Mouse (Mus musculus): ENCODE results near the gene Slc41a2. TPM values are rescaled to one million over a fixed set of nuclear protein-coding genes. Genes with fewer than 3 reads are reported as not detected.
"Not testable (repeated sequence)": the region's sequence is repeated elsewhere in the genome, so short reads cannot be mapped to it uniquely, and the experiment has no call there.

The Slc41a2 gene
- total RNA-seq (2021), result 1 to 10 TPM; 1.4 to 1.8 TPM
- long read RNA-seq, experiment 1, partial matches to known transcripts, result 0 of 1 reads
- long read RNA-seq, experiment 1, other reads (novel, unspliced or antisense), result 1 of 1 reads
- long read RNA-seq, experiment 2, result 0 reads

DNA sequence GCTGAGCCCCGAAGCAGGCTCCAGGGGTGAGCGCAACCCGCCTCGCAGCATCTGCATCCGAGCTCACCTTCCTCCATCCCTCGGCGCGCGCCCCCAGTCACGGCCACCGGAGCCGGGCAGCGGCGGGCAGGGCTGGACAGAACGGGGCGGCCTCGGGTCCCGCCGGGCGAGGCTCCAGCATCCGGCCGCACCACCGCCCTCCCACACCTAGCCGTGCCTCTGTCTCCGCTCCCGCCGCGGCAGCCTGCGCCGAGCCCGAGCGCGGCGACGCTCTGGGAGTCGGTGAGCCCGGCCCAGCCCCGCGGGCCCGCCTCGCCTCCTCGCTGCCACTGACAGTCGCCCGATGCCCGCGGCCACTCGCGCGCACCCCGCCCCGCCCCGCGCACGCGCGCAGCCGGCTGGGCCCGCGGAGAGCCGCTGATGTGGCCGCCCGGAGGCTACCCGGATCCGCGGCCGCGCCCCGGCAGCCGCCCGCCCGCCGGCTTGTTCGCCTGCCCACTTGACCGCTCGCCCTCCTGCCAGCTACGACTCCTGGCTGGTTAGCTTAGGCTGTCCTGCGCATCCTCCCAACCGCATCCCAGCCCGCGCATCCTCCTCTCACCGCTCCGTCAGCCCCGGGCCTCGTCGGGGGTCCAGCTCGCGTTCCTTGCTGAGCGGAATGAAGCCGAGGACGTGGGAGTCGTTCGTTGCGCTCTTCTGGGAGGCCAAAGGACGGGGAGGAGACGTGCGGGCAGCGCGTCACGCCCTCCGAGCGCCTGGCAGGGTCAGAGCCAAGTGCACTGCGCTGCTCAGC is at the start of gene Slc41a2:
Gene Slc41a2 (minus strand): TSS at position 724 of the 793 bp plus-strand sequence.
- intact Hi-C loops (cut with DNase I; ENCODE audit: low total_unique reads), result no loop called here
- peak; percentile 71 for DNase-seq

DNA sequence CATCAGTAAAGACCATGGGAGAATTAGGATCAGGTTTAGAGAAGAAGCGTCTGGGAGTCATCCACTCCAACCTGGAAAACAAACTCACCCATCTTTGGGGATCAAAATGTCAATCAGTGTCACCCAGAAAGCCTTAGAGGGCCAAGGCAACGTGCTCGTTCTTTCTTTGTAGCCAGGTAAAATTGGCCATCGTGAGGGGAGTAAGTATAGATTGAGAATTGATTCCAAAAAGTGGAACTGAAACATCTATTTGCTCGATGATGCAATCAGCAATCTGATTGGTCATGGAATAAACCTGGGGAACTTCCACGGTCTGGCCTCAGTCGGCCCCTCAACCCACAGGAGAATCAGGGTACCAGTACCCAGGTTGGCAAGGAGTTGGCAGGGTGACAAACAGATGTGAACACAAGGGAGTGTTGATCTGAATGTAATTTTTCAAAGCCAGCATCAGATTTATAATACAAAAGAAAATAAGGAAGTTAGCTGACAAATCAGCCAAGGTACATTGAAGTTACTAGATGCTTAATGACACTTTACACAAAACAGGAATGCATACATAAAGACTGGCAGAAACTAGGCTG is 47.7 kb upstream of the Slc41a2 start:
- no peak for DNase-seq
- intact Hi-C loops (cut with DNase I; ENCODE audit: low total_unique reads), result no loop called here

DNA sequence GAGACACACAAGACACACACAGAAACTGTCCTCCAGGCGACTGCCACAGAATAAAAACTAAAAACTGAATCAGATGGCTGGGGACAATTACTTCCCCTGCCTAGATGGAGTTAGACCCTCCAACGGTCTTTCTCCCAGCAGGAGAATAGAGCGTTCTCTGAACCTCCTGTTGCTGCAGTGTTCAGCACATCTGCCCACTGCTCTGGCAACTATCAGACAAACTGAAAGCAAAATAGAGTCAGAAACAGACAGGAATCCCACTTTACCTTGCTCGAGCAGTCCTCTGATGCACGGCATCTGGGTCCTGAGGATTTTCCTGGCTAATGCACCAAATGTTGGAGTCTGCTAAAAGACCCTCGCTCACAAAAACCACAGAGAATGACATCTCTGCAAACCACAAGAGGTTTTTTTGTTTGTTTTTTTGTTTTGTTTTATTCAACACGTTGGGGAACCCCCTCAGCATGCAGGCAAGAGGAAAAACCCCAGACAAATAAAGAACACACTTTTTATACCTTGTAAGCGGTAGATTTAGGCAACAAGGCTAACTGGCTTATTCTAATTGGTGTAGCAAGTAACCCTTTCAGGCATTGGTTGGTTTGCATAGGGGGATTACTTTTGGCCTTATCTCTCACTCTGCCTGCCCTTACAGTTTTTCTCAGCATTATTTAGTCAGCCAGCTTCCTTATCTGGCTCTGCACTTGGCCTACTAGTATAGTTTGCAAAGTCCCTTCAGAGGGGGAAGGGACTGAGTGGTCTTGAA is 47.0 kb upstream of the Slc41a2 start:
- no peak for DNase-seq
- intact Hi-C loops (cut with DNase I; ENCODE audit: low total_unique reads), result no loop called here

DNA sequence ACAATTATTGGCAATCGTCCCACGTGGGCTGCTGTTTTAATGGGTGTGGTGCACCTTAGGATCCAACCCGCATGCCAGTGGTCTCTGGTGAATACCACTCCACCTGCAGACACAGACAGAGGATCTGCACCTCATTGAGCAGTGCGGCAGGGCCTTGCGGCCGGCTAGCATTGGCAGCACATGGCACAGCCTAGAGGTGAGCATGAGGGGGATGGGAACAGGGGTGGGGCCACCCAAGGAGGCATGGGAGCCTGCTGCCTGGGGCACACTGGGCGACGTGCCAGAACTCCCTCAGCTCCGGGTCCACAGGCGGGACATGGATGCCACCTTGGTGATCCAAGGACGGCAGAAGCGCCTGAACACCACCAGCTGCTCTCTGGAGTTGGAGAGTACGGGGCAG is 46.2 kb upstream of the Slc41a2 start:
- DNase-seq, result no peak
- intact Hi-C loops (cut with DNase I; ENCODE audit: low total_unique reads), result no loop called here

DNA sequence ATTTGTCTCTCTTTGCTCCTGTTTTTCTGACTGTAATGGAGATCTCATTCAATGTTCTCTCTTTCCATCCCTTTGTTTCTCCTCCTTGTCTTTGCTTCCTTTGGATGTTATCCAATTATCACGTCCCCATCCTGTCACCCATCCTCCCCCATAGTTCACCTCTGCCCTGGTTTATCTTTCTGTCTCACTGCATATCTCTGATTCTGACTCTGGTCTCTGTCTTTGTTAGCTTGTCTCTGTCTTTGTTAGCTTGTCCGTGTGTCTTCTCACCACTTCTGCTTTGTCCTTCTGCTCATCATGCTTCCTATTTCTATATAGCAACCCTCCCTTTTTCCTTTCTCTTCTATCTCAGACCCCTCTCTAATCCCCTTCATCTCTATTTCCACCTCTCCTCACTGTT is 45.3 kb upstream of the Slc41a2 start:
- intact Hi-C loops (cut with DNase I; ENCODE audit: low total_unique reads), result no loop called here
- DNase-seq, result no peak

DNA sequence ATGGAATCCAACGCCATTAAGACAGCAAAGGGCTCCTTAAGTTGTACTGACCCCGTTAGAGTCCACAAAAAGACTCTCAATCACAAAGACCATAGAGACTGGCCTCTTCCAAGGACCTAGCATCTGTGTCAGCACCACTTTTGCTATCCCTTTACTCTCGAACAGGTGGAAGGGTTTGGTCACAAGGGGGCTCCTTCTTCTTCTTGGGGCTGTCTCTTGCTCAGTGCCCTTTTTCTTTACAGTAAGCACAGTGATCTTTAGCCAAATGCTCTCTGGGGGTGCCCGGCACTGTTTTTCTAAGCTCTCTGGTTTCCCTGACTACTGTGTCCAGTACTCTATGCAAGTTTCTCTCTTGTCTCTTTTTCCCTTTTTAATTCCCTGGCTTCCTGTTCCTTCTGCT is 44.8 kb upstream of the Slc41a2 start:
- intact Hi-C loops (cut with DNase I; ENCODE audit: low total_unique reads), result no loop called here
- no peak for DNase-seq

DNA sequence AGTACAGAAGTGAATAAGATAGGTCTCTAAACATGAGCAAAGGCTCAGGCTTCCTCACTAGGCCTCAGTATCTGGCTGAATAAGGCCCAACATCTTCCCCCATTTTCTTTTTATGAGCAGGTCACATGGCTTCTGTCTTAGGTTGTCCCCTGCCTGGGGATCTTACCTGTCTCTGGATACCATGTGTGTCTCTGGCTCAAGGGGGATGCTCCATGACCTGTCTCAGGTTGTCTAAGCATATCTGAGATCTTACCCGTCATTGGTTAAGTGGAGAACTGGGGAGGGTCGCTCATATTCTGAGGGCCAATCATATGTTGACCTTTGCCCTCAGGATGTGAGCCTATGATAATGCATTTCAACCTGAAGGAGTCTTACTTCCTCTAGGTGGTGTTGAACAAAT is 42.8 kb upstream of the Slc41a2 start:
- no peak for DNase-seq
- intact Hi-C loops (cut with DNase I; ENCODE audit: low total_unique reads), result no loop called here

DNA sequence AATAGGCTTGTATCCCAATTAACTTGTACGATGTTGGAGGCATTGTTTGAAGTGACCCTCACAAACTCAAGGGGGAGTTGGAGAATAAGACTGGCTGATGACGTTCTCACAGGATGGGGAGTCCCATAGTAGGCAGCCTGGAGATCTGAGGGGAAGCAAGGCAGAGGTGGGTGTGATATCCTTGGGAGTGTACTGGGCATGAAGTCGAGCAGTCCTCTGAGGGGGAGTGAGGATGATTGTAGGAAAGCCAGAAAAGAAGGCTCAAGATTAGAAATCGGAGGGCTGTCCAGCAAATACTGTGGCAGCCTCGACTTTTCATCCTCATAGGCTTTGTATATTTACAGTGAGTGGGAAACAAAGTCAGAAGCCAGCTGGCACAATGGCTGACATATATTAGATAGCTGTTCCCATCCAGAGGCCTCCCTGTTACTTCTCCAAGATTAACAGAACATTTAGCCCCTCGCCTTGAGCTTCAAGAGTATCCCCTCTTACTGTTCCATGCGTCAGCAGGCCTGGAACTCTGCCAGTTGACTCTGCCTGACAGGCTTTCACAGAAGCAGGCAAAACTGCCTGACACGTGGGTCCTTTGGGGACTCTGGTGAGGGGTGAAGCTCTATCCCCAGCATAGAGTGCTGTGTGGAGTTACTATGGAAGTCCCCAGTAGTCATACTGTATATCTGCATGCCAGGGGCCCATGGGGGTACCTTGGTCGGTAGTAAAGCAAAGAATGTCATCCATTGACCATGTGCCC is 40.6 kb upstream of the Slc41a2 start:
- DNase-seq, result no peak
- intact Hi-C loops (cut with DNase I; ENCODE audit: low total_unique reads), result no loop called here

DNA sequence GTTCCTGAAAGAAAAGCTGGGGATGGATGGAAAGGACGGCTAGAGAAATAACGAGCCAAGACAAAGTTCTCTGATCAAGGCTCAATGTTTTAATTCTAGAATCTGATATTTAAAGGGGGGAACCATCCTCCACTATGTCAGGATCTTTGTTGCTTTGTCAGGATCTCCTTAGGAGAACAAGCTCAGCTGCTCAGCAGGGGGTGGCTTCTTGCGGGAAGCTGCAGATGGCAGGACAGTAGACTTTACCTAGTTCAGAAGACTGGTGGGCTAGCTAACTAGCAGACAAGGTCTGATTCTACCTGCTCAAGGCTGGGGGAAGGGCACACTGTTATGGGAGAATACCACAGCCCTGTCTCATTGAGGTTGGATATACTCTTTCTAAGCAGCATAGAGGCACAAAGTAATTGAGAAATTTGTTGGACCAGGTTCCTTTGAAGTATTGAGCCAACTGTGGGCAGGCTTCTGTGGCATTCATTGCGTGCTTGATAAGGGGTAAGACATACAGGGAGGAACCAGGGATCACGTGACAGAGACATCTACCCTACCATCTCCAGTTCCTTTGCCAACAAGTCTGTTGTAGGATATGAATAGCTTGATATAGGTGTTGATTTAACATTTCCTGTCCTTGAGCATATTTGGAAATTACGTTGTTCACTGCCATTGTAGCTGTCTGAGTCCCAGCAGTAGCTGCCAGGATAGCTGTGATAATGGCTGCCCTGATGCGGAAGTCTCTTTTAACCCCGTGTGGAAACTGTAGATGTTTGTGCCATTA is 39.4 kb upstream of the Slc41a2 start:
- intact Hi-C loops (cut with DNase I; ENCODE audit: low total_unique reads), result no loop called here

DNA sequence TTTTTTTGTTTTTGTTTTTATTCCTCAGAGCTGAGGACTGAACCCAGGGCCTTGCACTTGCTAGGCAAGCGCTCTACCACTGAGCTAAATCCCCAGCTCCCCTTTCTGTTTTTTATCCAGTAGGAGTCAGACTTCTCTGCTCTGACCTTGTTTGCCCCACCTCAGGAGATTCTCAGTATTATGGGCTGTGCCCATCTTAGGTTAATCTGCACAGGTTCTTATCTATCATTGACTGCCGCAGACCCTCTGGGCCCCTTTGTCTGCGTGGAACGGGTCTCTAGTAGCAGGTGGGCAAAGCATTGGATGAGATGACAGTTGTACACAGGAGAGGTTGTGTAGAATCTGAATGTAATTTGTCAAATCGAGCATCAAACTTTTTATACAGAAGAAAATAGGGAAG is 37.8 kb upstream of the Slc41a2 start:
- intact Hi-C loops (cut with DNase I; ENCODE audit: low total_unique reads); DNase-seq: not testable (repeated sequence)

More for the DNA sequence above, 39.4 kb upstream of the Slc41a2 start:
- no peak for DNase-seq

DNA sequence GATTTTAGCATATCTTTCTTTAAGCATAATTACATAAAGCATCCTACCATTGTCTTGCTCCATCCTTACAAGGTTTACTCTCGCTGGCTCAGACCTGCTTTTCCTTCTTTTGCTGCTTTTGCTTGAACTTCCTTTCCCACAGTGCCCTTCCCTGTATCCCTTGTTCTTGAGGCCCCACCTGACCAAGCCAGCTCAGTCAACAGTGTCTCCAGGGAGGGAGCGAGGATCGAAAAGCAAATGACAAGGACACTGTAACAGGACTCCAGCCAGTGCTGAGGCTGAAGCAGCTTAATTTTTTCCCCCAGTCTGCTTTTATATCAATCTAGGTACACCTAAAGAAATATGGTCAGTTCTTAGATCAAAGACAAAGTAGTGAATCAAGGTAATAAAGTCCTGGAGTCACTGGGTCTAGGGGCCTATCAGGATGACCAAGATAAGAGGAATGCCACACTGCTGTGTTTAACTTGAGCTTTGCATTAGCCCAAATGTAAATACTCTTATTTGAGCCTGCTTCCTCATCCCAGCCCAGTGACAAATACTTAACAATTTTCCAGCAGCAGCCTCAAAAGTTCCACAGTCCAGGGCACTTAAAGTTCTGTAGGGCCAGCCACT is 36.5 kb upstream of the Slc41a2 start:
- DNase-seq, result no peak
- intact Hi-C loops (cut with DNase I; ENCODE audit: low total_unique reads), result no loop called here

DNA sequence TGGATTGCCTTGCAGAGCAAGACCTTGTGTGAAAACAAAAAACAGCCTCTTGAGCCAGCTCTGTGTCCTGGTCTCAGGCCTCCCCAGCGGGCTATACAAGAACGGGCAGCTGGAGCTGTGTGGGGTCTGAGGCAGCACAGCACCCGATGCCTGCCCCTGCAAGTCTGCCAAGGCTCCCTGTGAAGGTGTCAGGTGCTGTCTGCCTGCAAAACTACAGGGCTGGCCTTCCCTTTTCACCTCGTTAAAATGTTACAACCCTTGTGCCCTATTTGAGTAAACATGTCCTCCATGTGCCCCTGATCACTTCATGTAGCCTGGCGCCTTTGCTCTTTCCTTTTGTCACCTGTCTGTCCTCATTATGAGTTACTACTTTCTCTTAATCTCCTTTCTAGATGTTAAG is 31.2 kb upstream of the Slc41a2 start:
- no peak for DNase-seq
- intact Hi-C loops (cut with DNase I; ENCODE audit: low total_unique reads), result no loop called here

DNA sequence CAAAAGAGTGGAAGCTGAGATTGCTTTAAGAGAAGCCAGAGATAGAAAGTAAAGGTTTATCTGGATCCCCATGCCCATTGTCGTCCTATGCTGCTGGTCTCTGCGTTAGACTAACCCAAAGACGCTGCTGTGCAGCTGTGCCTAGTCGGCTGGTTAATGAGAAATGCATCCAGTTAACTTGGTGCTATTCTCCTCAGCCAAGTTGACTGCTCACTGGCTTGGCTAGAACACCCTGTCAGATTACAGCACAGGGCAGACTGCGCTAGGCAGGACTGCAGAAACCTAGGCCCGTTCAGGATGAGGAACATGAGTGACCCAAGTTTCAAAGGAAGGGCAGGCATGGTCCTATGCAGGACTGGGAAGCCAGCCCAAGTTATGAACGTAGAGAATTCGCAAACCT is 25.8 kb upstream of the Slc41a2 start:
- no peak for DNase-seq
- intact Hi-C loops (cut with DNase I; ENCODE audit: low total_unique reads), result no loop called here

DNA sequence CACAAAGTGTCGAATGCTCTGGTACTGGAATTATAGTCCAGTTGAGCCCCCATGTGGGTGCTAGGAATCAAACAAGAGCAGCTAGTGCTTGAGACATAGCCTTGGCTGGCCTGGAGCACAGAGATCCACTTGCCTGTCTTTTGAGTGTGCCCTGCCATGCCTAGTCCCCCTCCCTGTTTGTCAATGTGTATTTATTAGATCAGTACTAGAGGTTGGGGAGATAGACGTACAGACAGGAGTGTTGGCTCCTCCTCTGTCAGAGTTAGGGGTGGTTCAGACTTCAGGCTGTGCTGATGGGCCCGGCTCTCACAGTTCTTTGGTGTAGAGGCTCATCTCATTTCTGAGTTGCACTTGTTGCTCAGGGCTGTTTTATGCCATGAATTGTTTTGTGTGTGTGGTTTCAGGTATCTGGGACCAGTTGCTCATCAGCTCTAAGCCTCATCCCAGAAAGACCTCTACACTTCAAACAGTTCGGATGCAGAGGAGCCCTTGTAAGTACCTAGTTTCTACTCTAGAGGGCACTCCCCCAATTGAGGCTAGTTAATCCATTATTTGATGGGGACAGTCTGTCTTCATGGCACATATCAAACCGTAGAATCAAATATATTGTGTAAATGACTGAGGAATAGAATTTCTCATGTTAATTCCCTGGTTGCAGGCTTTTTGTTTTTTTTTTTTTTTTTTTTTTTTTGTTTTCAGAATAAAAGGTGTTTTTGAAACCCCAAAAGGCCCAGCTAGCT is 24.1 kb upstream of the Slc41a2 start:
- intact Hi-C loops (cut with DNase I; ENCODE audit: low total_unique reads), result no loop called here
- no peak for DNase-seq

DNA sequence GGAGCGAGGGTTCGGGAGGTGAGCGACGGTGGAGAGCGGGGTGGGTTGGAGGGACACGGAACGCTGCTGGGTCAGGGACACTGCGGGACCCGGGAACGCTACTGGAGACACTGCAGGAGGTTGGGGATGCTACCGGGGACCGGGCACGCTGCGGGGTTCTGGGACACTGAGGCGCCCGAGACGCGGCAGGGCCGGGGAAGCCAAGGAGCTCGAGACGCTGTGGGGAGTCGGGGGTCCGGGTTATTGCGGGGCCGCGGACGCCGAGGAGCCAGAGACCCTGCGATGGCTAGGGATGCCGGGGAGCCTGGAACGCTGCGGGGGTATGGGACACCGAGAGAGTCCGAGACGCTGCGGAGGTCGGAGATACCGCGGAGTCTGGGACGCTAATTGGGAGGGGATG is 22.7 kb upstream of the Slc41a2 start:
- intact Hi-C loops (cut with DNase I; ENCODE audit: low total_unique reads), result no loop called here
- no peak for DNase-seq

DNA sequence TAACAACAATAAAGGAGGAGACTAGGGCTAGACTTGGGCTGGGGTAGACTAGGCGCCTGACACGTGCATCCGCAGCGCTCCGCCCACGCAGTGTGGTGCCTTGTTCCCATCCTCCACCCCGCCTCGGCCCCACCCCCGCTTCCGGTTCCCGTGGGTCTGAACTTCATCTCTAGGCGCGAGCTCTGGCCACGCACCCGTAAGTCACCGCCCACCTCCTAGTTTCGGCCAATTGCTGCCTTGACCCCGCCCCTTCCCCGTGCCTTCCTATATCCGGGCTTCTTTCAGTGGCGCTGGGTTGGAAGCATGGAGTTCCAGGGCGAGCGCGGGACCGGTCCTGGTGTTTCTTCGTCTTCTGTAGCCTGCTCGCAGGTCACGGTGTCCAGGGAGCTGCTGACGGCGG is 22.3 kb upstream of the Slc41a2 start, which contains the start of gene D10Wsu102e:
Gene D10Wsu102e (plus strand): TSS at position 266 of the 400 bp plus-strand sequence.
- intact Hi-C loops (cut with DNase I; ENCODE audit: low total_unique reads), result no loop called here

DNA sequence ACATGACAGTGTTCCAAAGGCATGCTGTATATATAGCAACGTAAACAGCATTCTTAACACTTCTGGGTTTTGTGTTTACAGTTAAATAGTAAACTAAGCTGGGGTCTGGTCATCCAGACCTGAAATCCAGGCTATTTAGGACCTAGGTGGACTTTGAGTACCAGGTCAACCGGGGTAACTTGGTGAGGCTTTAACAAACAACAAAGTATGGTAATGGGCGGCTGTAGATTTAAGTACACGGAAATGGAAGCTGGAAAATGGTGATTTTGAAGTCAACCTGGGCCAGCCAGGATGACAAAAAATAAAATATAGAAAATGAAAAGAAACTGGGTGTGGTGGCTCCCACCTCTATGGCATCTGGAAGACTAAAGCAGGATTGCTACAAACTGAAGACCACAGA is 21.8 kb upstream of the Slc41a2 start:
- no peak for DNase-seq
- intact Hi-C loops (cut with DNase I; ENCODE audit: low total_unique reads), result no loop called here

More for the DNA sequence above, 22.3 kb upstream of the Slc41a2 start, which contains the start of gene D10Wsu102e:
- DNase-seq, result peak; percentile 96

DNA sequence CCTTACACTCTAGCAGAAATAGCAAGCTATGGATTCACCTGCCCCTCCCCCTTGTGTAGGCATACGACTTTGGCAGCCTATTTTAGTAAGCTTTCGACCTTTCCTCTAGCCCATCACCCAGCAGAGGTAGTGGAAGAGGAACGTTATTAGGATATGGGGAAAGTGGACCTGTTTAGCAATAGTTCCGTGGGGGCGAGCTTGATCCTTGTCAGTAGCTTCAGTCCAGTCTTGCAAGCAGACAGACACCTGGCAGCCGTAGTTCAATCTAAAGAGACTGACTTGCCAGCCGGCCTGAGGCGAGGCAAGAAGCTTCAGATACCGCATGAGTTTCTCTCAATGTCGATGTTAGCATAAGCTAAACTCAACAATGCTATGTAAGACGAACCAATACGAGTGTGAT is 18.7 kb upstream of the Slc41a2 start:
- DNase-seq, result no peak
- intact Hi-C loops (cut with DNase I; ENCODE audit: low total_unique reads), result no loop called here

Data from gastrocnemius, postnatal 14 days (tissue).